Mouse (Mus musculus) T-helper 2 cell (primary cell): ENCODE measurements around the gene Coro2b.

Source experiments
- in situ Hi-C: fragments of 300-600 bp; cut with MboI, MseI; formaldehyde crosslinking; loops from one replicate; pipeline ENCODE4 v1.15.1; 2025; ENCODE audit warnings: high pct_unique_total_duplicates

The Coro2b gene

GRCm38 (mm10) chr9:62540166-62540565, 3.3 kb upstream of the Coro2b start:
- in situ Hi-C loops: no loop called here

DNA sequence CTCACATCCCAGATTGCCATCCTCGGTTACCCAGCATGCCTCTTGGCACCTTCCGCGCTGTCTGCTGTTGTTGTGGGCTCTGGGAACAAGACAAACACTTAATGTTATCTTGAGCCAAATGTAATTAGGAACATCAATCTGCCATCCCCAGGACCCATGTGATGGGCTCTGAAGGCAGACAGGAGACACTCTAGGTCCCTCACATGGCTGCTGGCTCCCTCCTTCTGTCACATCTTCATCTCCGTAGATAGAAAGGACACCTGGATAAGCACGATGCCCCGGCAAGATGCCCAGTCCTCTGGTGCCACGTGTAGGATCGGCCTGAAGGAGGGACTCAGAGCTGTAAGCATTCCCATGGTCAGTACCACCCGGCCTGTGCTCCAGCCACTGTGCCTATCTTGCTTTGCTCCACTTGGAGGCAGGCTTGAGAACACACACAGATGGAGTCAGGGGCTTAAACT, 2.4 kb upstream of the Coro2b start:
- in situ Hi-C loops: no loop called here

GRCm38 (mm10) chr9:62537941-62538340, 1.1 kb upstream of the Coro2b start:
- in situ Hi-C loops: no loop called here

GRCm38 (mm10) chr9:62536119-62536654, 657 bp downstream of the Coro2b start:
- in situ Hi-C loops: no loop called here

- in situ Hi-C loops: no loop called here
Measured at GRCm38 (mm10) chr9:62535566-62535965, 1.3 kb downstream of the Coro2b start.

DNA sequence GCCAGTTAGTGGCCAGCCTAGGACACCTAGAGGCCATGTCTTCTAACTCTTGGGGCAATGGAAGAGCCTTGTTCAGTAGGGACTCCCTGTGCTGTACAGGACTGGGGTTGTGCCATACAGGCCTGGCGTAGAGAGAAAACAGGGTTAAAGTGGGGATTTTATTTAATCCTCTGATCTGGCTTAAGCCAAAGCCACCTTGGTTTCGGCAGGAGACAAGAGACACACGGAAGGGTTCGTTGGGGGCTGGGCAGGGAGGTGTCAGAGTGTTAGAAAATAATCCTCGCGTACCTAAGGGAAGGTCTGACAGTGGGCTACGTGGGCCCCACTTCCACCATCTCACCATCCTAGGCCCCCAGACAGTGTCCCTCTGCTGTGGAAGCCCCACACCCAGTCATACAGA, 2.2 kb downstream of the Coro2b start:
- in situ Hi-C loops: no loop called here

DNA sequence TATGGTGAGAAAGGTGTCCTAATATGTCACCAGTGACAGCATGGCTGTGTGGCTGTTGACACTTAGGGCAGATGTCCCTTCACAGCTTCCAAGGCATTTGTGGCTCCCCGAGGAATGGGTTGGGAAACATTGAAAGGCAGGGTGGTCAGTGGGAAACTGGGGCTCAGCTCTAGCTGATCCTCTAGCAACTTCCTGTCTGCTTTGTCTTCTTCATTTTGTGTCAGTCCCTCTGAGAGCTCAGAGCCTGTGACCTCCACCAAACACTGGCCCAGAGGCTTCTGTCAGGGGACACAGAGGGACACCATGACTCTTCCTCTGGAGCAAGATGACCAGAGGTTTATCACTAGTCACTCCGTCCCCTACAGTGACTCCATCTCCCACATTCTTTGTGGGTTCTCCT, 2.7 kb downstream of the Coro2b start:
- in situ Hi-C loops: no loop called here

DNA sequence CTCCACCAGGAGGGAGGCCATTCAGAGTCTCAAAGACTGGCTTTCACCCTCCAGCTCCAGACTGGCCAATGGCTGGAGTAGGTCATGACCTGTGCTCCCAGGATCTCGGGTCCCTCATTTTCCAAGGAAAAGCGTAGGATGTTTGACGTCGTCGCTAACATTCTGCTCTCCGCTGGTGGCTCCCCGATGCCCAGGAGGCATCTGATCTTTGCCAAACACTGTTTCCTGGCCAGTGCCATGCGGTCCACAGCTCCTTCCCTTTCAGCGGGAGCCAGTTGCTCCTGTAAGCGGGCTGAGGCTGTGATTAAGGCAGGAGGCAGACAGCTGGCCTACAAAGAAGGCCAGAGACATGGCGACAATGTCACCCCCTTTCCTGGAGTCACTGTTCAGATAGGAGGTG, 4.0 kb downstream of the Coro2b start:
- in situ Hi-C loops: no loop called here

- in situ Hi-C loops: no loop called here
Measured at GRCm38 (mm10) chr9:62531459-62532275, 5.2 kb downstream of the Coro2b start.

GRCm38 (mm10) chr9:62528527-62528926, 8.3 kb downstream of the Coro2b start:
- in situ Hi-C loops: no loop called here

GRCm38 (mm10) chr9:62526858-62527257, 10.0 kb downstream of the Coro2b start:
- in situ Hi-C loops: no loop called here

- in situ Hi-C loops: no loop called here
Measured at GRCm38 (mm10) chr9:62526451-62526850, 10.4 kb downstream of the Coro2b start.

GRCm38 (mm10) chr9:62524761-62525308, 12.0 kb downstream of the Coro2b start:
- in situ Hi-C loops: no loop called here

DNA sequence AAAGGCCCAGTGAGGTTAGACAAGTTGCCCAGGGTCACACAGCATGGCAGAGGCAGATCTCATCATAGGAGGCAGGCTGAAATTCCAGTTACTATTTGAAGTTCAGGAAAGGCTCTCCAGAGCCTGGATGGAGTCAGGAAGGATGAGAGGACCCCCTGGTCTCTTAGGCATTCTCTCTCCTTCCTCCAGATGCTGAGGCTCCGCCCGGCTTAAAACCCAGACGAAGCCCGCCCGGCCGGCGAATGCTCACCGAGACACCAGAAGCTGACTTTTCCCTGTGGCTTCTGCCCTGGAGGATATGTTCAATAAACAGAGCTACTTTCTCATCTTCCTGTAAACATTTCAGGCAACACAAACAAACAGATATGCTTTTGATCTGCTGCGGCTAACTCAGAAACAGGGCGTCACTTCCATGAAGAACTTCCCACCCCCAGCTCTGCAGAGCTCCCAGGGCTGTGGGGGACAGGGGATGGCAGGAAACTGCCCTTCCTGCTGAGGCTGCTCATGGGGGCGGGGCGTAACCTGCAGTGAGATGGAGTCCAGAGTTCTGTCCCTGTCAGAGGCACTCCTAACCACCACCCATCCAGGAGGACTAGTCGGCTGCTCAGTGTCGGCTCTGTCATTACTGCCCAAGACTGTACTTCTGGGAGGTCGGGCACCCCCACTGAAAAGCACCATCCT, 13.9 kb downstream of the Coro2b start:
- in situ Hi-C loops: no loop called here

- in situ Hi-C loops: no loop called here
Measured at GRCm38 (mm10) chr9:62522211-62522610, 14.6 kb downstream of the Coro2b start.

GRCm38 (mm10) chr9:62521541-62521940, 15.3 kb downstream of the Coro2b start:
- in situ Hi-C loops: no loop called here

DNA sequence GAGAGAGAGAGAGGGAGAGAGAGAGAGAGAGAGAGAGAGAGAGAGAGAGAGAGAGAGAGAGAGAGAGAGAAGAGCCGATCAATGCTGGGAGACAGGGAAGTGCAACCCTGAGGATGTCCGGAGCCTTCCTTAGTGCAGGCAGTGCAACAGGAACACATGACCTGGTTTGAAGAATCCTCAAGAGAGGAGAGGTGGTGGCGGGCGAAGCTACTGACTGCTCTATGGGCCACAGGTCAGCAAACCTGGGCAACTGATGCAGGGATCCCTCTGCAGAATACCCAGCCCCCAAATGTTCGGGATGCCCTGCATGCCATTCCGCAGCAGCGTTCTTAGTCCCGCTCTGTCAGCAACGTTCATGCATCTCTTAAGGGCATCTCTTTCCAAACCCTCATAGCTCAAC, 15.9 kb downstream of the Coro2b start:
- in situ Hi-C loops: no loop called here

DNA sequence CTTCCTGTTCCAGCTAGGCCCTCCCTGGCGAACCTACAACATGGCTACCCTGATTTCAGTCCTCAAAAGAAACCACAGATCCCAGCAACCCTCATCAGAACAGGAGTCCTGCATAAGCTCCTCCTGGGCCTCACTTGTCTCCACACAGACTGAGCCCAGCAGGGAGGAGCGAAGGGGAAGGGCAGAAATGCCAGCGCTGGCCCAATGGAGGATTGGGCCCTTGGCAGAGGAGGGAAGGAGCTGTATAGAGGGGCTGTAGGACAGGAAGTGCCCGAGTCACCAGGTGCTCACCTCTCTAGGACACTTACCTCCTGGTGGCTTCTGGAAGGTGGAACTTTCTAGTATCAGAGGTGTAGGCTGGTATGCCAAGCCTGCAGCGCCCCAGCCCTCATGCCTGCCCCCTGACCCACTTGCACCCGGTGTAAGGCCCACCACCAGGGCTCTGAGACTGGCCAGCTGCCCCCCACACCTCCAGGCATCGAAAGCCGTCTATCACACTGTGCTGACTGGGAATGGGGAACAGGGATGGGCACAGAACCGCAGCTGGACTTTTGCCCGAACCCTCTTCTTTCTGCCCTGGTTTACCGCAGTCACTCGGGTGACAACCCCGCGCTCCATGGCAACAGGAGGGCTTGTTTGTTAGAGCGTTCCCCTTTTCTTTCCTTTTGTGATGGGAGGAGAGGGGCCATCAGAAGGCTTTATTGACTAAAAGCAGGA, 16.9 kb downstream of the Coro2b start:
- in situ Hi-C loops: no loop called here

GRCm38 (mm10) chr9:62519334-62519733, 17.5 kb downstream of the Coro2b start:
- in situ Hi-C loops: no loop called here

DNA sequence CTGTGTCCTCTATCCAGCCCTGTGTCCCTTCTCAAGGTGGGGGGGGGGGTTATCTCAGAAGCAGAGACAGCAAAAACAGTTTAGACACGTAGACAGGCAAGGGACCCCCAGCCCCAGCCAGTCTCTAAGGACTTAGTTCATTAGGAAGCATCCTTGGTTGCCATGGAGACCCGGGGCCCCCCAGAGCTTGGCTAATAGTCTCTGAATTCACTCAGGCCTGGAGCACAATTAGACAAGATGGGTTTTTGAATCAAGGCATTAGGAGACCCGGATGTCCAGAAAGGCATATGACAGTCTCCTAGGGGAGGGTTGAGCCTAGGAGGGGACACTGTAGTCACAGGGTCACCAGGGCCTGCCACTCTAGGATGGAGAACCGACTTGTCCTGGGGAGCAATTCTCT, 18.3 kb downstream of the Coro2b start:
- in situ Hi-C loops: no loop called here

DNA sequence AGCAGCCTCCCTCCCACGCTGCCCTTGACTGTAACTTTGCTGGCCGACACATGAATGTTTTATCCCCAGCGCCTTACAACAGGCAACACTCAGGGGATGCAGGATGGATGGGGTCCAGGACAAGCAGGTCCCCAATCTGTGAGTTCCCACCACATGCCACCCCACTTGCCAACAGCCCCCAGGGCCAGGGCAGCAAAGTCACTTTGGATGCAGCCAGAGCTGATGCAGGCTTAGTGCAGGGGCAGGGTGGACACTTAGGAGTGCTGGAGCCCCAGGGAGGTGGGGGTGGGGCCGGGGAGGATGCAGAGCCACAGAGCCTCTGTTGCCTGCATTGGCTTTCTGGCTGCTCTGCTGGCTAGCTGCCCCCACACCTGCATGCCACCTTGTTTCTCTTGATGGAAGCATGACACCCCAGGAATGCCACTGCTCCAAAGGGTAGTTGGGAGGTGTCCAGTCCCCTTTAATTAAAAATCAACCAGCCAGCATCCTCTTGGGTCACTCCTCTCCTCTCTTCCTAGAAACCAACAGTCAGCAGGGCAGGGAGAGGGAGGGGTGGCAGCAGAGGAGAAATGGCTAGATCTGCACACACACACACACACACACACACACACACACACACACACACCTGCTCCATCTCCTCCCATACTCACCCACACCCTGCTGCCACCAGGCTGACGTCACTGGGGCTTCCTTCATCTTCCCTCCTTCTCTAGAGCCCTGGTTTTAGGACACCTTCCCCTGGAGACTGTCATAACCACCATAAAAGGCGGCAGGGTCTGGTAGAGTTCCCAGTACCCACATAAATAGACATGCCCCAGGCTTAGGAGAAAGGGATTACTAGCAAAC, 19.5 kb downstream of the Coro2b start:
- in situ Hi-C loops: no loop called here
